Mouse (Mus musculus): ENCODE data around the gene Npas3.

Npas3 gene

DNA sequence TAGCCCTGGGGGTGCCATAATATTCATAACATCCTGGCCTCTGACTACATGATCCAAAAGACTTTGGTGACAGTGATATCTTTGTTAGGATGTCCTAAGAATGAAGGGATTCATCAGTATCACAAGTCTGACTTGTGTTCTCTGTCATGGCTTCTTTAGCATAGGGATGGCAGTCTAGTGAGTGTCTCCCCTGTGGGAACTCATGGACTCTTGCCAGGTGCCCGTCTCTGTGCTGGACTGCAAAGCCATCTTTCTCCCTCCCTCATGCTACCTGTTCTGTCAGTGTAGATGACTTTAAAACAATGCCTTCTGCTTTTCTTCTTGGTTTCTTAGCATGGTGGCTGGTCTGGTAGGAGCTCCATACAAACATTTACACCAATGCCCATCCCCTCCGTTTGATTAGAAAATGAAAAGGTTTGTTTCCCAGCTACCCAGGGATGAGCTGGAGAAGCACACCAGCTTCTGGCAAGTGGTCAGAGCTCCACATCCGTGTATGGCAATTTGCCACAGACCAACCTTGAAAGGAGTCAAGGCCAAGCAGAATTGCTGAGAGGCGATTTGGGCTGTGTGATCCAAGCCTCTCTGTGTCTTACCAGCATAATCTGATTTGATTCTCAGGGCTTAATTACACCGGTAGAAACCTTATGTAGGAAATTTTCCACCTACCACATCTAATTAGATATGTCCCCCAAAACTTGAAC is 616.1 kb downstream of the Npas3 start:
- DNase-seq (ENCODE audit: low spot score in 2 of 2): no peak

DNA sequence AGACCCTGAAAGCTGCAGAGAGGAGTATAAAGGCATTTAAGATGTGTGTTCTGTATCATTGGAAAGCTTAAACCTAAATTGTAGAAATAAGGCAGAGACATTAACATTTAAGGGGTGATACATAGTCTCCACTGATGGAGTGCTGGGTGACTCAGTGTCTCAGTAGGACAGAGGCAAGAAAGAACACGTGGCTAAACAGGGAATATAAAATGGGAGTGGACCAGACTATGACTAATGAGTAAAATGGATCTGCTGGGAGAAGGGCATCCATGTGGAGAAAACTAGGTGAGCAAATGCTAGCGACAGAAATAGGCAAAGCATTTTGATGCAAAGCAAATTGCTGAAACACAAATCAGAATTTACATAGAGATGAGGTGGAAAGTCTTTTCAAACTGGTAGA is 617.2 kb downstream of the Npas3 start:
- DNase-seq (ENCODE audit: low spot score in 2 of 2): no peak

GRCm38 (mm10) chr12:53869981-53870380 is 621.5 kb downstream of the Npas3 start:
- no peak for DNase-seq (ENCODE audit: low spot score in 2 of 2)

- no peak for DNase-seq (ENCODE audit: low spot score in 2 of 2)
Measured at GRCm38 (mm10) chr12:53875226-53875625, 626.7 kb downstream of the Npas3 start.

DNA sequence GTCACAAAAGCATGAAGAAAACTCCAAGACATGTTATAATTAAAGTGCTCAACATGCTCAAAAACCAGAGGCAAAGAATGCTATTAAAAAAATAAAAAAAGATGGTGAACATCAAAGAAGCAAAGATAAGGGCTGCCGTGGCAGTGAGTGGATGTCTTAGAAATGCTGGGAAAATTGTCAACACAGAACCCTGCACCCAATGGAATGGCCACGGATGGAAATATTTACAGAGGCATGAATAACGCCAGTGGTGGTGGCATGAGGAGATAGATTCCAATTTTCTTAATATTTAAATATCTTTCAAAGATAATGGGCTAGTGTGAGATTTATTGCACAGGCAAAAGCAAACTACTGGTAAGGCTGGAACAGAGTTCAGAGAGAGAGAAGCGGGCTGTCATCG is 628.2 kb downstream of the Npas3 start:
- DNase-seq (ENCODE audit: low spot score in 2 of 2): no peak

DNA sequence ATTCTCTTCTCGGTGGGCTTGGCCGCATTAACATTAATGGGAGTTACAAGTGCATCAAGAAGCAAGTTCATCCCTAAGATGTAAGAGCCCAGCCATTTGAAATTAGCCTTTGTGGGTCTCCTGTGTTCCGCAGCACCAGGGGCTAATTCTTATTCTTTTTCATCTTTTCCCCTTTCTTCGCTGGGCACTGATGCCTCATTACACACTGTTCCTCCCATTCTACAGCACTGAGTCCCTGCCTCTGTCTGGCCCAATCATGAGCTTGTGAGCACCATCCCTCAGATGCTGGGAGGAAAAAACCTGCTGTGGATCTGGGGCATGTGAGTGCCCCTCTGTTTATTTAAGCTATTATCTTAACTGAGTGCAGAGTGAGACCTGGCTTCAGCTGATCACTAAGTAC is 633.2 kb downstream of the Npas3 start:
- DNase-seq (ENCODE audit: low spot score in 2 of 2): no peak

- DNase-seq (ENCODE audit: low spot score in 2 of 2): no peak
Measured at GRCm38 (mm10) chr12:53882863-53883262, 634.4 kb downstream of the Npas3 start.

- DNase-seq (ENCODE audit: low spot score in 2 of 2): no peak
Measured at GRCm38 (mm10) chr12:53888624-53889023, 640.1 kb downstream of the Npas3 start.

- no peak for DNase-seq (ENCODE audit: low spot score in 2 of 2)
Measured at GRCm38 (mm10) chr12:53895909-53896308, 647.4 kb downstream of the Npas3 start.

DNA sequence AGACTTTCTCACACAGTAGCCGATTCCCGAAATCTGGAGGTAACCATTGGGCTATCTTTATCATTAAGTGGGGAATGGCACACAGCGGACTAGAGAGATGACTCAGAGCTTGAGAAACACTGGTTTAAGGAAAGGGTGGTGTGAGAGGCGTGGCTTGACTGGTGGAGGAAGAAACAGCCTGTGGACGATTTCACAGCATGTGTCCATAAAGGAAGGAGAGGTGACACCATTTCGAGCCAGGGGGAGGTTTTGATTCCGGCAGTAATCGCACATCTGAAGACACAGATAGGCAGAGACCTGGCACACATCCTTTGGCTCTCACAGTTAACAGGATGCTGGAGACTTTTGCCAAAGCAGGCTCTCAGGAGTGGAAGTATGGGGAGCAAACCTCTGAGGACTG is 660.3 kb downstream of the Npas3 start:
- no peak for DNase-seq (ENCODE audit: low spot score in 2 of 2)

GRCm38 (mm10) chr12:53910192-53910591 is 661.7 kb downstream of the Npas3 start:
- DNase-seq (ENCODE audit: low spot score in 2 of 2): no peak

DNA sequence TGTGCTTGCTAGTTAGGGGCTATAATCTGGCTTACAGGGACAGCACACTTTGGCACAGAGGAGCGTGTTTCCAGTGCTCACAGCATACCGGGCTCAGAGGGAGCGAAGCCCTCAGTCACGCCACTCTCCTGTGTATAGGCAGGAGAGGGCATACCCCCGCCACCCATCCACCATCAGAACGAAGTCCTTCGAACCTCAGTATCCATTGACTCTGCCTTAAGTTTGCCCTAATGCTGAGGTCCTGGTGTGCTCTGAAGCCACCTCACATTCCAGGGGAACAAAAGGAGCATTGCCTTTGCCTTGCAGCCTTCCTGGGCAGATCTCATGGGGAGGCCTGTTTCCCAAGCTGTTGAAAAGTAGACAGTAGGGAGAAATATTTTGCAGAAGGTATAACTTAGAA is 673.7 kb downstream of the Npas3 start:
- DNase-seq (ENCODE audit: low spot score in 2 of 2): no peak

GRCm38 (mm10) chr12:53948826-53949225 is 700.3 kb downstream of the Npas3 start:
- no peak for DNase-seq (ENCODE audit: low spot score in 2 of 2)

DNA sequence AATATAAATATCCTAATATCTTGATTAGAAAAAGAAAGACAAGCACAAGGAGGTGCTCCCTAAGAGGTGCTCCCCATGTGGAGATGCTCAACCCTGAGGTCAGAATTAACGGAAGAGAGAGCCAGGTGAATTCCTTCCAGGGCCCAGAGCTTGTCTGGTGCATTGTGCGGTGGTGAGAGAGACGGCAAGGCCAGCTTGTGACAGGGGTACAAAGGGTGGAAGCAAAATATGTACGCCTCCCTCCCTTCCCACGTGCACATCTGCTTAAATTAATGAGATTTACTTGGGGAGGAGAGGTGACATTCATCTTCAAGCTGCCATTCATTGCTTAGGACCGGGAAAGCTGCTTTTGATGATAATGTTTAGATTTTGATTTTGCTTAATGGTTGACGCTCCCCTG is 713.5 kb downstream of the Npas3 start:
- DNase-seq (ENCODE audit: low spot score in 2 of 2): no peak

DNA sequence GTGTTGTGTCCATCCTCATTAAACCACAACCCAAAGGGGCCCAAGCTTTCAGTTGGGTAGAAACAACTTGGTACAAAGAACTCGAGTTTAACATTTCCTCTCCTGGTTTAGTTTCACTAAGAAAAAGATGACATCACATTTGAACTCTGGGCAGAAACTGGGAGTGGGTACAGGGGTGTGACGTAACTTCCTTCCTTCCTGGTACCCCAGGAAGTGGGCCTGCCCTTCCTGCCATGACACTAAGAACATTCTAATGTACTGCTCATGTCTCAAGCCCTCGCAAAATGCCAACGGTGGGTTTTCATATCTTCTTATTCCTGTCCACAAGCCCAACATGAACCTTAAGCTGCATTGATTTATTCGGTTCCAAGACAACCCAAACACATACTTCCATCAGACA is 715.1 kb downstream of the Npas3 start:
- no peak for DNase-seq (ENCODE audit: low spot score in 2 of 2)

DNA sequence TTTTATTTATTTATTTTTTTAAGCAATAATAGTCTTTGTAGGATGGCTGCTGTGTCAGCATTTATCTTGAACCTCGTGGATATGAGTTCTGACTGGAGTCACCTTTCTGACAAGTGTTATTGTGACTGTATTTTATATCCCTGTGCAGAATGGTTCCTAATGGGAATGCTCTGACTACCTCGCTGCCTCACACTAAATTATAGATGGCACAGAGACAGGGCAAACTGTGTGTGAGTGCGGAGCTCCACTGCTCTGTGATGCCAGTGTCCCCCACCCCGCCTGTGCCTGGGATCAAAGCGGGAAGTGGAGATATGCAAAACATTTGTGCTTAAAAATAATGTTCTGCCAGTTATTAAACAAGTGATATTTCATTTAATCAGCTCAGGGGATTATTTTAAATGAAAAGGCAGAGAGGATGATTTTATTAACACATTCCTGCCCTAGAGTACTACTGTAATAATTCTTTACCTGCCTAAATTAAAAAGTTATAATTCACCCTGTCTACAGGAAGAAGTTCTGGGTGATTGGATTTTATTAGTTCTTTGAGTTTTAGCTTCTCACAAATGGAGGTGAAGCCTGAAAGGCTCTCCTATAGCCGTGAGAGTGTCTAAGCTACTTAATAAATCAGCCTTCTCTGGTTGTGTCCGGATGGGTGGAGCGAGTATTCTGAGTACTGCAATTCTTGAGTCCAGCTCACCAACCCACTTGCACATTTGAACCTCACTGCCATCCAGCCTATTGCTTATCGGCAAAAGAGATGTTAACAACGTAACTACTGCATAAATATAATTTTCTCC is 721.1 kb downstream of the Npas3 start:
- DNase-seq (ENCODE audit: low spot score in 2 of 2): no peak

DNA sequence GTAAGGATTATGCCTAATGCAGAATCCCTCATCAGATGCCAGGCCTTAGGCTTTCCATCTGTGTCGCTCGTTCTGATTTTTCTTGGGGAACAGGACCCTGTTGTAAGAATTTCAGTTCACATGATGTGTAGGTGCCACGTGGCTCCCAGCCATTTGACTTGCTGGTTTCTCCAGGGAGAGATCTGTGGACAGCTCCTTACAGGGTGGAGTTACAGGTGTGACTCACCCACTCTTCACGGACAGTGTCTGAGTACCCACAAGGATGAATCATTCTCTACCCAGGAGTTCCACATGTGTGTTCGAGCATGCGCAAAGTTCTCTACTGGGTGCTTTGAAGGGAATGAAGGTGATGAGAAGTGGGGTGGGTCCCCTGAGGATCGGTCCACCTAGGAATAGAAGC is 722.2 kb downstream of the Npas3 start:
- DNase-seq (ENCODE audit: low spot score in 2 of 2): no peak

- DNase-seq (ENCODE audit: low spot score in 2 of 2): no peak
Measured at GRCm38 (mm10) chr12:53973414-53973813, 724.9 kb downstream of the Npas3 start.

DNA sequence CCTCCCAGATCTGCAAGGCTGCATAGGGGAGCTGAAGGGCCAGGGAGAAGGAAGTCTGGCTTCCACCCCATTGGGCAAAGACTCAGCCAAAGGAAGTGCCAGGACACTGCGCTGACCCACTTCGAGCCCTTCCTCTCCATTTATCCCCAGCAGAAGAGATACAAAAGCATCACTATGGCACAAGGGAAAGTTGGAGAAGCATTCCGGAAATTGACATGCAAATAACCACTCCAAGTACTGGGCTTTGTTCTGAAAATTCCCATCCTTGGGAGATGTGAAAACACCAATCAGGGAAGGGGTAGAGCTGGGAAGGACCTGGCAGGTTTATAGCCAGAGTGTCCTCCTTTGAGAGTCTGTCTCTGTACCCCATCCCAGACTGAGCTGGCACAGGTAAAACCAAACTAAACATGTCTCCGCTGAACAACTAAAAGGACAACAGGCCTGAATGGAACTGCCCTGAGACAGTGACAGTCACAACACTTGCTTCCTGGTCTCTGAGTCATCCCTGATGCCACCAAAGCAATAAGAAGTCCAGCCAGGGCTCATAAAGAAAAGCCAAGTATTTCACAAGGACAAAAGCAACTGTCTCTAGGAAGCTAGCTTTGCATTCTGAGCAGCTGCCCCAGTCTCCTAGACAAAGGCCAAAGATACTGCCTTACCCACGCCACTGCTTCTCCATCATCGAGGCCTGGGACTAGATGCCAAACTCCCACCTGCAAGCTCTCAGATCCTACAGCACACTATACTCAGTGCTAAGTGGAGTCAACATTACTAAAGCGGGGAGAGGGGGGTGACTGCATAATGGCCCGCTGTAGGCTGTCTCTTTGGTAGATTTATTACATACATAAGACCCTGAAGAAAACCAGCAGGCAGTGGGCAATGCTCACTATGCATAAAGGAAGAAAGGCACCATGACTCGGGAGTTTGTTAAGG is 733.4 kb downstream of the Npas3 start:
- DNase-seq (ENCODE audit: low spot score in 2 of 2): no peak

- DNase-seq (ENCODE audit: low spot score in 2 of 2): no peak
Measured at GRCm38 (mm10) chr12:53983946-53984345, 735.5 kb downstream of the Npas3 start.

GRCm38 (mm10) chr12:53985851-53986842 is 737.7 kb downstream of the Npas3 start:
- DNase-seq (ENCODE audit: low spot score in 2 of 2): no peak

All from spleen, postnatal 36 days (tissue).